Mouse (Mus musculus) limb, embryonic 11.5 days (tissue): ENCODE results near the gene Stard10. TPM values are rescaled to one million over a fixed set of nuclear protein-coding genes. Genes with fewer than 3 reads are reported as not detected.

Experiments
- ATAC-seq: fragments of 200-750 bp; cut with Nextera tagmentation; 2 replicates; pipeline ENCODE4 v1.8.0; 2017; ENCODE audit warnings: low read depth; ENCODE audit not compliant: insufficient number of reproducible peaks, low FRiP score, low TSS enrichment
- DNase-seq: peaks from one replicate; pipeline ENCODE4 v3.0.0-alpha.2; 2015; ENCODE audit warnings: low spot score
- H3K27ac ChIP-seq: fragments of 300-500 bp; sonication (generic); replicated peaks from 2 replicates; pipeline ENCODE4 v1.5.1; 2014; ENCODE audit warnings: low read depth, mild to moderate bottlenecking, low read length
- H3K27me3 ChIP-seq: fragments of 300-500 bp; sonication (generic); 2 replicates; pipeline ENCODE4 v1.6.1; 2014; ENCODE audit warnings: mild to moderate bottlenecking, low read length, mixed read lengths; ENCODE audit not compliant: control insufficient read depth, insufficient read depth
- H3K36me3 ChIP-seq: fragments of 300-500 bp; sonication (generic); 2 replicates; pipeline ENCODE4 v1.6.1; 2014; ENCODE audit warnings: mild to moderate bottlenecking, low read length, moderate library complexity, mixed read lengths; ENCODE audit not compliant: control insufficient read depth, insufficient read depth
- H3K4me1 ChIP-seq: fragments of 300-500 bp; sonication (generic); 2 replicates; pipeline ENCODE4 v1.6.1; 2014; ENCODE audit warnings: low read length, mixed read lengths; ENCODE audit not compliant: control insufficient read depth, insufficient read depth
- H3K4me2 ChIP-seq: fragments of 300-500 bp; sonication (generic); 2 replicates; pipeline ENCODE4 v1.6.1; 2014; ENCODE audit warnings: low read depth, mild to moderate bottlenecking, moderate library complexity; ENCODE audit not compliant: severe bottlenecking
- H3K4me3 ChIP-seq: fragments of 300-500 bp; sonication (generic); 2 replicates; pipeline ENCODE4 v1.5.1; 2014; ENCODE audit warnings: low read depth, low read length
- H3K9ac ChIP-seq: fragments of 300-500 bp; sonication (generic); 2 replicates; pipeline ENCODE4 v1.6.1; 2014; ENCODE audit warnings: mild to moderate bottlenecking, low read length
- H3K9me3 ChIP-seq: fragments of 300-500 bp; sonication (generic); 2 replicates; pipeline ENCODE4 v1.6.1; 2016; ENCODE audit warnings: low read length; ENCODE audit not compliant: control insufficient read depth
- WGBS: fragments of 180-500 bp; shearing (Covaris S2); extraction: QIAGEN DNeasy Blood & Tissue Kit; methylation state at CpG from one replicate; pipeline ENCODE4 v1.1.7; 2014; 5-methylcytosine and 5-hydroxymethylcytosine counted together
- polyA plus RNA-seq: library from polyadenylated mRNA; unstranded; fragments of >200 nt; fragmentation: Nextera tagmentation; extraction: Ambion mirVana; gene quantifications from 2 replicates; pipeline ENCODE4 v1.2.1, GENCODE M21; 2014

The Stard10 gene
- polyA plus RNA-seq, 1 experiment from 2014 or later = 17.8 TPM

- Histone ChIP-seq H3K27ac (no peak overlapping the region), H3K4me3 (no peak overlapping the region), H3K9me3 (no peaks in the 10 kb centered on the region), H3K4me2 (no peak overlapping the region), H3K4me1 (no peaks in the 10 kb centered on the region), H3K36me3 (no peaks in the 10 kb centered on the region), H3K27me3 (no peaks in the 10 kb centered on the region), H3K9ac (no peak overlapping the region)
- DNase-seq (no peak), ATAC-seq (no peak)
- 79% methylated on average over 4 of the region's 4 CpGs for WGBS
These were observed 12.7 kb downstream of the Stard10 start for GRCm38 (mm10) chr7:101329606-101330005.

GRCm38 (mm10) chr7:101330074-101330840, 13.4 kb downstream of the Stard10 start:
- Histone ChIP-seq H3K9ac (no peak overlapping the region), H3K27me3 (no peaks in the 10 kb centered on the region), H3K36me3 (no peaks in the 10 kb centered on the region), H3K4me3 (no peak overlapping the region), H3K4me2 (no peak overlapping the region), H3K27ac (no peak overlapping the region), H3K9me3 (no peaks in the 10 kb centered on the region), H3K4me1 (no peaks in the 10 kb centered on the region)
- ATAC-seq = no peak
- 75% methylated on average over 10 of the region's 10 CpGs for WGBS
- no peak for DNase-seq

- DNase-seq (no peak), ATAC-seq (no peak)
- Histone ChIP-seq H3K27ac (no peak overlapping the region), H3K4me2 (no peak overlapping the region), H3K9me3 (no peaks in the 10 kb centered on the region), H3K4me3 (no peak overlapping the region), H3K4me1 (no peaks in the 10 kb centered on the region), H3K36me3 (no peaks in the 10 kb centered on the region), H3K9ac (no peak overlapping the region), H3K27me3 (no peaks in the 10 kb centered on the region)
- WGBS = 78% methylated on average over 4 of the region's 4 CpGs
These were observed 13.9 kb downstream of the Stard10 start for GRCm38 (mm10) chr7:101330841-101331173.

GRCm38 (mm10) chr7:101332045-101332831, 15.4 kb downstream of the Stard10 start:
- Histone ChIP-seq H3K4me3 (no peak overlapping the region), H3K4me2 (no peak overlapping the region), H3K36me3 (no peaks in the 10 kb centered on the region), H3K27ac (no peak overlapping the region), H3K4me1 (no peaks in the 10 kb centered on the region), H3K27me3 (no peaks in the 10 kb centered on the region), H3K9ac (no peak overlapping the region), H3K9me3 (no peaks in the 10 kb centered on the region)
- ATAC-seq (no peak), DNase-seq (no peak)
- WGBS = 85% methylated on average over 5 of the region's 5 CpGs

GRCm38 (mm10) chr7:101335228-101335627, 18.3 kb downstream of the Stard10 start:
- Histone ChIP-seq H3K9me3 (no peaks in the 10 kb centered on the region), H3K9ac (no peak overlapping the region), H3K4me1 (no peaks in the 10 kb centered on the region), H3K27me3 (no peaks in the 10 kb centered on the region), H3K4me2 (no peak overlapping the region), H3K4me3 (no peak overlapping the region), H3K36me3 (no peaks in the 10 kb centered on the region), H3K27ac (no peak overlapping the region)
- DNase-seq = no peak
- 100% methylated on average over 2 of the region's 2 CpGs for WGBS
- ATAC-seq = no peak

- Histone ChIP-seq H3K4me2 (no peak overlapping the region), H3K4me1 (no peaks in the 10 kb centered on the region), H3K36me3 (no peaks in the 10 kb centered on the region), H3K9ac (no peak overlapping the region), H3K27ac (no peak overlapping the region), H3K4me3 (no peak overlapping the region), H3K9me3 (no peaks in the 10 kb centered on the region), H3K27me3 (no peaks in the 10 kb centered on the region)
- ATAC-seq (no peak), DNase-seq (no peak)
- WGBS = 81% methylated on average over 3 of the region's 3 CpGs
These were observed 19.8 kb downstream of the Stard10 start for GRCm38 (mm10) chr7:101336686-101337085.

GRCm38 (mm10) chr7:101337401-101337800, 20.5 kb downstream of the Stard10 start:
- no peak overlapping the region for H3K4me2 ChIP-seq
- no peak overlapping the region for H3K9ac ChIP-seq
- H3K27me3 ChIP-seq = no peaks in the 10 kb centered on the region
- 77% methylated on average over 3 of the region's 3 CpGs for WGBS
- H3K4me1 ChIP-seq = no peaks in the 10 kb centered on the region
- ATAC-seq (no peak), DNase-seq (no peak)
- H3K36me3 ChIP-seq = no peaks in the 10 kb centered on the region
- no peak overlapping the region for H3K4me3 ChIP-seq
- no peaks in the 10 kb centered on the region for H3K9me3 ChIP-seq
- no peak overlapping the region for H3K27ac ChIP-seq

- WGBS = 74% methylated on average over 6 of the region's 6 CpGs
- no peaks in the 10 kb centered on the region for H3K4me1 ChIP-seq
These were observed 24.5 kb downstream of the Stard10 start for GRCm38 (mm10) chr7:101341405-101341804.

More at GRCm38 (mm10) chr7:101341405-101341804, 24.5 kb downstream of the Stard10 start:
- Histone ChIP-seq H3K4me3 (no peak overlapping the region), H3K27ac (no peak overlapping the region), H3K4me2 (no peak overlapping the region), H3K9me3 (no peaks in the 10 kb centered on the region), H3K36me3 (no peaks in the 10 kb centered on the region), H3K9ac (no peak overlapping the region), H3K27me3 (0 out of 2 replicates have a peak, but pooled peaks cover 2% of the 10 kb centered on the region)
- no peak for DNase-seq
- no peak for ATAC-seq
